Mouse (Mus musculus) midbrain, embryonic 16.5 days (tissue): Measurements from ENCODE around the gene Il17rb. TPM values are rescaled to one million over a fixed set of nuclear protein-coding genes. Genes with fewer than 3 reads are reported as not detected.

Experiments
- ATAC-seq: fragments of 200-750 bp; cut with Nextera tagmentation; 2 replicates; pipeline ENCODE4 v1.8.0; 2017; ENCODE audit warnings: moderate TSS enrichment
- H3K27ac ChIP-seq: fragments of 300-500 bp; sonication (generic); 2 replicates; pipeline ENCODE4 v1.5.1; 2014; ENCODE audit warnings: mild to moderate bottlenecking, low read length, mixed read lengths
- H3K27me3 ChIP-seq: fragments of 300-500 bp; sonication (generic); 2 replicates; pipeline ENCODE4 v1.6.1; 2014; ENCODE audit warnings: low read depth, low read length, mixed read lengths; ENCODE audit not compliant: control insufficient read depth, insufficient read depth
- H3K36me3 ChIP-seq: fragments of 300-500 bp; sonication (generic); 2 replicates; pipeline ENCODE4 v1.6.1; 2014; ENCODE audit warnings: mild to moderate bottlenecking, low read length, moderate library complexity, mixed read lengths; ENCODE audit not compliant: control insufficient read depth, insufficient read depth
- H3K4me1 ChIP-seq: fragments of 300-500 bp; sonication (generic); 2 replicates; pipeline ENCODE4 v1.6.1; 2014; ENCODE audit warnings: mild to moderate bottlenecking, low read length, mixed read lengths; ENCODE audit not compliant: control insufficient read depth, insufficient read depth
- H3K4me2 ChIP-seq: fragments of 300-500 bp; sonication (generic); 2 replicates; pipeline ENCODE4 v1.6.1; 2014; ENCODE audit warnings: mild to moderate bottlenecking, low read length, mixed read lengths
- H3K4me3 ChIP-seq: fragments of 300-500 bp; sonication (generic); 2 replicates; pipeline ENCODE4 v1.5.1; 2014; ENCODE audit warnings: low read depth, mild to moderate bottlenecking, low read length, moderate library complexity, mixed read lengths
- H3K9ac ChIP-seq: fragments of 300-500 bp; sonication (generic); 2 replicates; pipeline ENCODE4 v1.6.1; 2014; ENCODE audit warnings: low read depth, low read length, mixed read lengths
- H3K9me3 ChIP-seq: fragments of 300-500 bp; sonication (generic); replicated peaks from 2 replicates; pipeline ENCODE4 v1.6.1; 2014; ENCODE audit warnings: mild to moderate bottlenecking, low read length, mixed read lengths; ENCODE audit not compliant: control insufficient read depth, poor library complexity, severe bottlenecking
- WGBS: fragments of 180-500 bp; shearing (Covaris S2); extraction: QIAGEN DNeasy Blood & Tissue Kit; methylation state at CpG from one replicate; pipeline ENCODE4 v1.1.7; 2014; 5-methylcytosine and 5-hydroxymethylcytosine counted together
- polyA plus RNA-seq: library from polyadenylated mRNA; unstranded; fragments of >200 nt; fragmentation: Nextera tagmentation; extraction: Ambion mirVana; gene quantifications from 2 replicates; pipeline ENCODE4 v1.2.1, GENCODE M21; 2015

The Il17rb gene
- polyA plus RNA-seq, 1 experiment from 2014 or later = 2.4 TPM

GRCm38 (mm10) chr14:30019375-30019774, 10.7 kb upstream of the Il17rb start:
- no peaks in the 10 kb centered on the region for H3K36me3 ChIP-seq
- no peaks in the 10 kb centered on the region for H3K27me3 ChIP-seq
- 96% methylated on average over 8 of the region's 8 CpGs for WGBS
- no peaks in the 10 kb centered on the region for H3K9me3 ChIP-seq
- no peak overlapping the region for H3K27ac ChIP-seq
- no peak overlapping the region for H3K9ac ChIP-seq
- no peaks in the 10 kb centered on the region for H3K4me1 ChIP-seq
- no peak overlapping the region for H3K4me3 ChIP-seq
- ATAC-seq = no peak
- no peak overlapping the region for H3K4me2 ChIP-seq

- no peak for ATAC-seq
- Histone ChIP-seq H3K9ac (no peak overlapping the region), H3K4me2 (no peak overlapping the region), H3K27me3 (no peaks in the 10 kb centered on the region), H3K4me1 (no peaks in the 10 kb centered on the region), H3K36me3 (no peaks in the 10 kb centered on the region), H3K9me3 (no peaks in the 10 kb centered on the region), H3K27ac (no peak overlapping the region), H3K4me3 (no peak overlapping the region)
- WGBS = 95% methylated on average over 6 of the region's 6 CpGs
These were observed 10.2 kb upstream of the Il17rb start for GRCm38 (mm10) chr14:30018846-30019245.

- Histone ChIP-seq H3K4me1 (no peaks in the 10 kb centered on the region), H3K9ac (no peak overlapping the region), H3K4me2 (no peak overlapping the region), H3K4me3 (no peak overlapping the region), H3K27ac (no peak overlapping the region), H3K27me3 (no peaks in the 10 kb centered on the region), H3K9me3 (no peaks in the 10 kb centered on the region), H3K36me3 (no peaks in the 10 kb centered on the region)
- 94% methylated on average over 4 of the region's 4 CpGs for WGBS
- no peak for ATAC-seq
These were observed 9.7 kb upstream of the Il17rb start for GRCm38 (mm10) chr14:30018463-30018801.

GRCm38 (mm10) chr14:30017794-30018462, 9.2 kb upstream of the Il17rb start:
- Histone ChIP-seq H3K4me3 (no peak overlapping the region), H3K9me3 (no peaks in the 10 kb centered on the region), H3K4me1 (no peaks in the 10 kb centered on the region), H3K9ac (no peak overlapping the region), H3K4me2 (no peak overlapping the region), H3K27ac (no peak overlapping the region), H3K27me3 (no peaks in the 10 kb centered on the region), H3K36me3 (no peaks in the 10 kb centered on the region)
- 93% methylated on average over 8 of the region's 8 CpGs for WGBS
- ATAC-seq = no peak

GRCm38 (mm10) chr14:30016666-30017065, 8.0 kb upstream of the Il17rb start:
- Histone ChIP-seq H3K9me3 (no peaks in the 10 kb centered on the region), H3K4me2 (no peak overlapping the region), H3K27me3 (no peaks in the 10 kb centered on the region), H3K27ac (no peak overlapping the region), H3K36me3 (no peaks in the 10 kb centered on the region), H3K4me1 (no peaks in the 10 kb centered on the region), H3K9ac (no peak overlapping the region), H3K4me3 (no peak overlapping the region)
- no peak for ATAC-seq
- WGBS = 89% methylated on average over 5 of the region's 5 CpGs

GRCm38 (mm10) chr14:30015008-30015407, 6.3 kb upstream of the Il17rb start:
- Histone ChIP-seq H3K27me3 (no peaks in the 10 kb centered on the region; the same call in 1 of the 2 replicates), H3K27ac (no peak overlapping the region), H3K4me2 (no peak overlapping the region), H3K9ac (no peak overlapping the region), H3K4me1 (no peaks in the 10 kb centered on the region), H3K9me3 (no peaks in the 10 kb centered on the region), H3K36me3 (no peaks in the 10 kb centered on the region), H3K4me3 (no peak overlapping the region)
- ATAC-seq = no peak
- 64% methylated on average over 1 of the region's 1 CpGs for WGBS

GRCm38 (mm10) chr14:30014487-30014886, 5.8 kb upstream of the Il17rb start:
- Histone ChIP-seq H3K9me3 (no peaks in the 10 kb centered on the region), H3K4me1 (no peaks in the 10 kb centered on the region), H3K9ac (no peak overlapping the region), H3K4me3 (no peak overlapping the region), H3K36me3 (no peaks in the 10 kb centered on the region), H3K4me2 (no peak overlapping the region), H3K27me3 (peaks cover 5% of the 10 kb centered on the region), H3K27ac (no peak overlapping the region)
- 67% methylated on average over 10 of the region's 10 CpGs for WGBS
- ATAC-seq = no peak

GRCm38 (mm10) chr14:30011886-30012560, 3.3 kb upstream of the Il17rb start:
- peaks cover 5% of the 10 kb centered on the region for H3K27me3 ChIP-seq
- H3K9me3 ChIP-seq = no peaks in the 10 kb centered on the region
- H3K27ac ChIP-seq = no peak overlapping the region
- 88% methylated on average over 10 of the region's 10 CpGs for WGBS
- no peak overlapping the region for H3K4me3 ChIP-seq
- peaks cover 3% of the 10 kb centered on the region for H3K4me1 ChIP-seq
- no peak overlapping the region for H3K9ac ChIP-seq
- no peaks in the 10 kb centered on the region for H3K36me3 ChIP-seq
- H3K4me2 ChIP-seq = no peak overlapping the region
- no peak for ATAC-seq

- Histone ChIP-seq H3K4me3 (no peak overlapping the region), H3K9ac (no peak overlapping the region), H3K36me3 (no peaks in the 10 kb centered on the region), H3K27me3 (peaks cover 5% of the 10 kb centered on the region), H3K4me1 (peaks cover 3% of the 10 kb centered on the region), H3K9me3 (no peaks in the 10 kb centered on the region), H3K4me2 (no peak overlapping the region), H3K27ac (no peak overlapping the region)
- no peak for ATAC-seq
- 74% methylated on average over 10 of the region's 10 CpGs for WGBS
These were observed 1.3 kb upstream of the Il17rb start for GRCm38 (mm10) chr14:30009864-30010560.
